Mouse (Mus musculus) kidney, adult 2 months (tissue): ENCODE measurements around the gene Gm21887.
"Not testable (repeated sequence)": the region's sequence is repeated elsewhere in the genome, so short reads cannot be mapped to it uniquely, and the experiment has no call there.

Source experiments
- CTCF ChIP-seq: fragments of 200-500 bp; conservative IDR thresholded peaks from 2 replicates; pipeline ENCODE4 v1.5.1; 2011; ENCODE audit warnings: low read depth, mild to moderate bottlenecking, control low read depth, low read length, moderate library complexity, mixed read lengths; ENCODE audit not compliant: insufficient read depth, insufficient read length
- POLR2A ChIP-seq: fragments of 200-500 bp; IDR thresholded peaks from one replicate; pipeline ENCODE4 v1.6.1; 2011; ENCODE audit warnings: low read depth, low read length, control low read depth

- not testable (repeated sequence) for TF ChIP-seq CTCF, POLR2A
These were observed 23.7 kb upstream of the Gm21887 start for GRCm38 (mm10) chrX:169985796-169986195.
